Mouse (Mus musculus) CH12.LX (cell line): ENCODE data around the gene Fbxl15. TPM values are rescaled to one million over a fixed set of nuclear protein-coding genes. Genes with fewer than 3 reads are reported as not detected.

ENCODE experiments used
- DNase-seq: peaks from one replicate; pipeline ENCODE4 v3.0.0-alpha.2; 2013; ENCODE audit errors: extremely low read depth
- H3K27ac ChIP-seq: 2 replicates; pipeline ENCODE4 v1.5.1; 2012; ENCODE audit warnings: low read depth, mild to moderate bottlenecking, control low read depth, moderate library complexity; ENCODE audit not compliant: insufficient read depth
- H3K27me3 ChIP-seq: replicated peaks from 2 replicates; pipeline ENCODE3; 2012; ENCODE audit warnings: inconsistent platforms
- H3K36me3 ChIP-seq, 2 experiments: replicated peaks in 1 of 2; 2 replicates each; pipeline versions ENCODE3 to v1.6.1; 2012; ENCODE audit warnings: inconsistent platforms in 1 of 2, low read length in 1 of 2, mild to moderate bottlenecking in 1 of 2, mixed read lengths in 1 of 2, moderate library complexity in 1 of 2; ENCODE audit not compliant: control insufficient read depth in 1 of 2, insufficient read depth in 1 of 2
- H3K4me1 ChIP-seq, 2 experiments: 2 replicates each; pipeline ENCODE4 v1.6.1; 2012; ENCODE audit warnings: inconsistent platforms in 1 of 2, moderate library complexity in 1 of 2; ENCODE audit not compliant: insufficient read depth in 2 of 2, control insufficient read depth in 1 of 2
- H3K4me2 ChIP-seq: 2 replicates; pipeline ENCODE4 v1.6.1; 2012; ENCODE audit warnings: low read depth, mild to moderate bottlenecking, control low read depth; ENCODE audit not compliant: poor library complexity, insufficient read depth, severe bottlenecking
- H3K4me3 ChIP-seq, 3 experiments: fragments of 150-350 bp in 1 of 3; sonication (generic) in 1 of 3; replicated peaks in 1 of 3; 2 replicates each; pipeline versions ENCODE3 to v1.5.1; 2011 to 2012; ENCODE audit warnings: low read depth in 2 of 3, low read length in 2 of 3, mild to moderate bottlenecking in 2 of 3, moderate library complexity in 2 of 3, control low read depth in 1 of 3, improper control_type of control experiment in 1 of 3, inconsistent platforms in 1 of 3, mixed read lengths in 1 of 3; ENCODE audit not compliant: poor library complexity in 1 of 3
- H3K79me2 ChIP-seq: replicated peaks from 2 replicates; pipeline ENCODE4 v1.6.1; 2012; ENCODE audit warnings: mild to moderate bottlenecking, moderate library complexity; ENCODE audit not compliant: control insufficient read depth, poor library complexity, insufficient read depth, severe bottlenecking; ENCODE audit errors: extremely low read depth
- H3K9ac ChIP-seq: 2 replicates; pipeline ENCODE4 v1.6.1; 2012; ENCODE audit warnings: low read depth, mild to moderate bottlenecking, control low read depth, moderate library complexity; ENCODE audit not compliant: insufficient read depth
- H3K9me3 ChIP-seq: replicated peaks from 2 replicates; pipeline ENCODE3; 2012; ENCODE audit warnings: low read length, inconsistent platforms, mixed read lengths
- BHLHE40 ChIP-seq: IDR thresholded peaks from 2 replicates; pipeline ENCODE4 v1.6.1; 2011; ENCODE audit warnings: mild to moderate bottlenecking, low read depth, low read length, improper control_type of control experiment
- CHD1 ChIP-seq: IDR thresholded peaks from 2 replicates; pipeline ENCODE4 v1.6.1; 2012; ENCODE audit warnings: low read depth, low read length, improper control_type of control experiment, inconsistent platforms
- CTCF ChIP-seq, 2 experiments: IDR thresholded peaks in 1 of 2; conservative IDR thresholded peaks in 1 of 2; 2 replicates each; pipeline ENCODE4 v1.5.1; 2011 to 2012; ENCODE audit warnings: low read depth in 2 of 2, low read length in 2 of 2, improper control_type of control experiment in 1 of 2, inconsistent platforms in 1 of 2, mild to moderate bottlenecking in 1 of 2, moderate library complexity in 1 of 2
- ELF1 ChIP-seq: IDR thresholded peaks from 2 replicates; pipeline ENCODE4 v1.6.1; 2014; ENCODE audit warnings: low read depth, mild to moderate bottlenecking, inconsistent platforms, low read length, improper control_type of control experiment
- EP300 ChIP-seq: IDR thresholded peaks from 2 replicates; pipeline ENCODE4 v1.6.1; 2011; ENCODE audit warnings: low read length, improper control_type of control experiment
- ETS1 ChIP-seq: conservative IDR thresholded peaks from 2 replicates; pipeline ENCODE4 v1.6.1; 2012; ENCODE audit warnings: low read depth, mild to moderate bottlenecking, inconsistent platforms, low read length, improper control_type of control experiment, moderate library complexity
- GABPA ChIP-seq: IDR thresholded peaks from 2 replicates; pipeline ENCODE4 v1.6.1; 2012; ENCODE audit warnings: low read depth, low read length, improper control_type of control experiment, inconsistent platforms; ENCODE audit not compliant: insufficient replicate concordance
- IRF4 ChIP-seq: IDR thresholded peaks from 2 replicates; pipeline ENCODE4 v1.6.1; 2014; ENCODE audit warnings: low read depth, mild to moderate bottlenecking, inconsistent platforms, low read length, improper control_type of control experiment
- JUN ChIP-seq: IDR thresholded peaks from 2 replicates; pipeline ENCODE4 v1.6.1; 2011; ENCODE audit warnings: low read depth, mild to moderate bottlenecking, low read length, improper control_type of control experiment, moderate library complexity; ENCODE audit not compliant: insufficient read depth
- JUND ChIP-seq: conservative IDR thresholded peaks from 2 replicates; pipeline ENCODE4 v1.6.1; 2011; ENCODE audit warnings: low read depth, low read length, improper control_type of control experiment
- MAZ ChIP-seq: IDR thresholded peaks from 2 replicates; pipeline ENCODE4 v1.6.1; 2012; ENCODE audit warnings: low read depth, mild to moderate bottlenecking, inconsistent platforms, low read length, improper control_type of control experiment, moderate library complexity
- MXI1 ChIP-seq: IDR thresholded peaks from 2 replicates; pipeline ENCODE4 v1.6.1; 2011; ENCODE audit warnings: mild to moderate bottlenecking, low read depth, low read length, improper control_type of control experiment
- NELFE ChIP-seq: IDR thresholded peaks from 2 replicates; pipeline ENCODE4 v1.6.1; 2011; ENCODE audit warnings: low read depth, low read length, improper control_type of control experiment
- POLR2AphosphoS2 ChIP-seq: IDR thresholded peaks from 2 replicates; pipeline ENCODE4 v1.6.1; 2011; ENCODE audit warnings: low read depth, low read length, improper control_type of control experiment
- RAD21 ChIP-seq: IDR thresholded peaks from 2 replicates; pipeline ENCODE4 v1.6.1; 2011; ENCODE audit warnings: low read depth, mild to moderate bottlenecking, low read length, improper control_type of control experiment, moderate library complexity
- RCOR1 ChIP-seq: conservative IDR thresholded peaks from 2 replicates; pipeline ENCODE4 v1.6.1; 2012; ENCODE audit warnings: low read depth, mild to moderate bottlenecking, inconsistent platforms, low read length, improper control_type of control experiment
- TCF12 ChIP-seq: IDR thresholded peaks from 2 replicates; pipeline ENCODE4 v1.6.1; 2014; ENCODE audit warnings: low read depth, mild to moderate bottlenecking, inconsistent platforms, low read length, improper control_type of control experiment
- UBTF ChIP-seq: IDR thresholded peaks from 2 replicates; pipeline ENCODE4 v1.6.1; 2012; ENCODE audit warnings: low read depth, mild to moderate bottlenecking, inconsistent platforms, low read length, improper control_type of control experiment, moderate library complexity
- USF2 ChIP-seq: conservative IDR thresholded peaks from 2 replicates; pipeline ENCODE4 v1.6.1; 2011; ENCODE audit warnings: low read depth, low read length, improper control_type of control experiment
- ZMIZ1 ChIP-seq: IDR thresholded peaks from 2 replicates; pipeline ENCODE4 v1.6.1; 2012; ENCODE audit warnings: low read depth, mild to moderate bottlenecking, inconsistent platforms, low read length, improper control_type of control experiment
- dilution Hi-C: fragments of 300-500 bp; cut with MboI; formaldehyde crosslinking; loops from 2 replicates; pipeline ENCODE4 v1.14.3; 2020; ENCODE audit warnings: low sequenced_read_pairs; ENCODE audit not compliant: extremely low pct_unique_long_range_greater_than_20kb, extremely low pct_ligation_motif_present
- in situ Hi-C: fragments of 300-500 bp; cut with MboI; formaldehyde crosslinking; loops from 3 replicates; pipeline ENCODE4 v1.14.3; 2019; ENCODE audit warnings: low sequenced_read_pairs, low pct_ligation_motif_present, low pct_unique_long_range_greater_than_20kb, mixed read lengths
- polyA plus RNA-seq: library from polyadenylated mRNA; unstranded; fragments of >175 nt; gene quantifications from 2 replicates; pipeline ENCODE4 v1.2.1, GENCODE M21; 2012; ENCODE audit warnings: low read depth; ENCODE audit not compliant: insufficient read length
- total RNA-seq, 2 experiments: library from RNA; depleted of rRNA; stranded (reverse); fragments of 300-350 nt in 1 of 2; fragments of >200 nt in 1 of 2; gene quantifications; 2 replicates each; pipeline ENCODE4 v1.2.3; 2012 to 2014

Fbxl15 gene
- total and polyA plus RNA-seq, 3 experiments, result 7.6 to 9.9 (median 9.4) TPM

GRCm38 (mm10) chr19:46330696-46331095 is 2.7 kb downstream of the Fbxl15 start:
- no peak for DNase-seq
- no peak overlapping the region for H3K9ac ChIP-seq
- H3K27me3 ChIP-seq, result peaks cover 13% of the 10 kb centered on the region
- no peaks in the 10 kb centered on the region for H3K9me3 ChIP-seq
- dilution Hi-C loops (no loop called here), in situ Hi-C loops (no loop called here)
- H3K4me3 ChIP-seq, result no peak overlapping the region
- no peak overlapping the region for H3K27ac ChIP-seq
- H3K36me3 ChIP-seq, result peaks cover 22 to 46% of the 10 kb centered on the region in 2 experiments
- no peak overlapping the region for H3K4me2 ChIP-seq
- no peaks in the 10 kb centered on the region for H3K79me2 ChIP-seq
- TF ChIP-seq BHLHE40, result no peak
- no peak for TF ChIP-seq MAZ
- no peak for TF ChIP-seq IRF4
- TF ChIP-seq MXI1, result no peak
- no peak for TF ChIP-seq GABPA
- no peak for TF ChIP-seq EP300
- no peak for TF ChIP-seq ZMIZ1
- TF ChIP-seq CHD1, result no peak
- TF ChIP-seq JUND, result no peak
- TF ChIP-seq RCOR1, result no peak
- TF ChIP-seq ETS1, result no peak
- TF ChIP-seq POLR2AphosphoS2, result no peak
- no peak for TF ChIP-seq USF2
- no peak for TF ChIP-seq NELFE
- no peak for TF ChIP-seq ELF1
- TF ChIP-seq RAD21, result no peak
- no peak for TF ChIP-seq UBTF
- TF ChIP-seq TCF12, result no peak
- TF ChIP-seq CTCF (conservative IDR thresholded peaks at IDR 0.05 in 1 of 2, IDR thresholded peaks at IDR 0.05 in 1 of 2; ENCODE audit: low read depth in 2 of 2, low read length in 2 of 2), result no peak
- no peak for TF ChIP-seq JUN
- peaks cover 12 to 51% of the 10 kb centered on the region in 2 experiments for H3K4me1 ChIP-seq

- H3K9me3 ChIP-seq, result no peaks in the 10 kb centered on the region
- H3K79me2 ChIP-seq, result no peaks in the 10 kb centered on the region
- no peak for DNase-seq
- in situ Hi-C loops, result no loop called here
- H3K9ac ChIP-seq, result no peak overlapping the region
- no peak overlapping the region for H3K4me2 ChIP-seq
- no peak for TF ChIP-seq RAD21
- no peak for TF ChIP-seq BHLHE40
- no peak for TF ChIP-seq ELF1
- dilution Hi-C loops, result no loop called here
- peaks cover 22 to 50% of the 10 kb centered on the region in 2 experiments for H3K36me3 ChIP-seq
- no peak overlapping the region for H3K27ac ChIP-seq
- H3K4me1 ChIP-seq, result peaks cover 12 to 54% of the 10 kb centered on the region in 2 experiments
- H3K4me3 ChIP-seq, result no peak overlapping the region
- peaks cover 8% of the 10 kb centered on the region for H3K27me3 ChIP-seq
These were observed 3.3 kb downstream of the Fbxl15 start for GRCm38 (mm10) chr19:46331326-46331725.
